Mouse (Mus musculus) neural tube, embryonic 14.5 days (tissue): Measurements from ENCODE around the gene Zfp658. TPM values are rescaled to one million over a fixed set of nuclear protein-coding genes. Genes with fewer than 3 reads are reported as not detected.

Source experiments
- ATAC-seq: fragments of 200-750 bp; cut with Nextera tagmentation; 2 replicates; pipeline ENCODE4 v1.8.0; 2017; ENCODE audit warnings: low read depth, mild to moderate bottlenecking, moderate TSS enrichment, moderate library complexity
- H3K27ac ChIP-seq: fragments of 300-500 bp; sonication (generic); 2 replicates; pipeline ENCODE4 v1.5.1; 2014; ENCODE audit warnings: low read depth, mild to moderate bottlenecking, control low read depth, low read length, moderate library complexity, mixed read lengths
- H3K27me3 ChIP-seq: fragments of 300-500 bp; sonication (generic); 2 replicates; pipeline ENCODE4 v1.6.1; 2014; ENCODE audit warnings: low read length; ENCODE audit not compliant: control insufficient read depth, insufficient read depth
- H3K36me3 ChIP-seq: fragments of 300-500 bp; sonication (generic); 2 replicates; pipeline ENCODE4 v1.6.1; 2014; ENCODE audit warnings: low read length, mixed read lengths; ENCODE audit not compliant: control insufficient read depth, insufficient read depth
- H3K4me1 ChIP-seq: fragments of 300-500 bp; sonication (generic); 2 replicates; pipeline ENCODE4 v1.6.1; 2014; ENCODE audit warnings: low read length; ENCODE audit not compliant: control insufficient read depth, insufficient read depth
- H3K4me2 ChIP-seq: fragments of 300-500 bp; sonication (generic); 2 replicates; pipeline ENCODE4 v1.6.1; 2014; ENCODE audit warnings: mild to moderate bottlenecking, low read depth, low read length, control low read depth
- H3K4me3 ChIP-seq: fragments of 300-500 bp; sonication (generic); 2 replicates; pipeline ENCODE4 v1.5.1; 2014; ENCODE audit warnings: low read depth, low read length, control low read depth, mixed read lengths
- H3K9ac ChIP-seq: fragments of 300-500 bp; sonication (generic); replicated peaks from 2 replicates; pipeline ENCODE4 v1.6.1; 2014; ENCODE audit warnings: low read depth, mild to moderate bottlenecking, control low read depth, low read length, mixed read lengths
- H3K9me3 ChIP-seq: fragments of 300-500 bp; sonication (generic); 2 replicates; pipeline ENCODE4 v1.6.1; 2016; ENCODE audit warnings: low read length; ENCODE audit not compliant: control insufficient read depth
- WGBS: fragments of 180-500 bp; shearing (Covaris S2); extraction: QIAGEN DNeasy Blood & Tissue Kit; methylation state at CpG from one replicate; pipeline ENCODE4 v1.1.7; 2014; 5-methylcytosine and 5-hydroxymethylcytosine counted together
- polyA plus RNA-seq: library from polyadenylated mRNA; unstranded; fragments of >200 nt; fragmentation: Nextera tagmentation; extraction: Ambion mirVana; gene quantifications from 2 replicates; pipeline ENCODE4 v1.2.1, GENCODE M21; 2014

Gene Zfp658
- polyA plus RNA-seq, 1 experiment from 2014 or later: 7.8 TPM

DNA sequence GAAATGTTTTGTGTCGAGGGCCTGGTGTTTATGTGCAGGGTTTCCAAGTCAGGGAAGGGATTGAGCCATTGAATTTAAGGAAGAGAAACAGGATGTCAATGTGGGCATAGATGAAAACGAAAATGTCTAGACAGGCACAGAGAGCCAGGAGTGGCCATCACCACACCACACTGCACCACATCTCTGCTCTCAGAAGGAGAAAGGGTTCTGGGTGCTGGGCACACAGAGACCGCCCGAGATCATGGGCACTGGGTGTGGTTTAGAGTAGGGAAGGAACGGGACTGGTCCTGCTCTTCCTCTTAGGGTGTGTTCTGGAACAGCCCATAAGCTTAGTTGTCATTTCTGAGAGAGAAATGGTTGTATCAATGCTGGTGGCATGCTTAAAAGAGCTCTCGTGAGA, 1.2 kb downstream of the Zfp658 start:
- ATAC-seq: no peak
- peak overlapping the region; percentile 78 for H3K9ac ChIP-seq
- no peaks in the 10 kb centered on the region for H3K27me3 ChIP-seq
- no peaks in the 10 kb centered on the region for H3K9me3 ChIP-seq
- H3K4me1 ChIP-seq: peaks cover 15% of the 10 kb centered on the region
- H3K27ac ChIP-seq: no peak overlapping the region
- H3K36me3 ChIP-seq: peaks cover 21% of the 10 kb centered on the region
- peak overlapping the region; percentile 72 for H3K4me3 ChIP-seq
- 59% methylated on average over 6 of the region's 6 CpGs for WGBS
- peak overlapping the region; percentile 88 for H3K4me2 ChIP-seq

DNA sequence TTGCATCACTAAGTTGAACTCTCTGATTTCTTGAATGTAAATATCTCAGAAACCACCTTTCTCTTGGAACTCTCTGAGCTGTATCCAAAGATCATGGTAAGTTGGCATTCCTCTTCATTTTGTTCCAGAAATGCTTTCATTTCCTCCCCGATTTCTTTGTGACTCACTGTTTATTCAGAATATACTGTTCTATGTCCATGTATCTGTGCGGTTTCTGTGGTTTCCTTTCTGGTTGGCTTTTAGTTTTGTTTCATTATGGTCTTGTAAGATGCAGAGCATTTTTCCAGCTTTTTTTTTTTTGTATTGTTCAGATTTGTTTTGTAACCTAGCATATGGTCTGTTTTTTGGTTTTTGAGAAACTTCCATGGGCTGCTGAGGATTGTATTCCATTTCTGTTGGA, 9.2 kb downstream of the Zfp658 start:
- H3K36me3 ChIP-seq: peaks cover 54% of the 10 kb centered on the region
- 90% methylated on average over 2 of the region's 2 CpGs for WGBS

DNA sequence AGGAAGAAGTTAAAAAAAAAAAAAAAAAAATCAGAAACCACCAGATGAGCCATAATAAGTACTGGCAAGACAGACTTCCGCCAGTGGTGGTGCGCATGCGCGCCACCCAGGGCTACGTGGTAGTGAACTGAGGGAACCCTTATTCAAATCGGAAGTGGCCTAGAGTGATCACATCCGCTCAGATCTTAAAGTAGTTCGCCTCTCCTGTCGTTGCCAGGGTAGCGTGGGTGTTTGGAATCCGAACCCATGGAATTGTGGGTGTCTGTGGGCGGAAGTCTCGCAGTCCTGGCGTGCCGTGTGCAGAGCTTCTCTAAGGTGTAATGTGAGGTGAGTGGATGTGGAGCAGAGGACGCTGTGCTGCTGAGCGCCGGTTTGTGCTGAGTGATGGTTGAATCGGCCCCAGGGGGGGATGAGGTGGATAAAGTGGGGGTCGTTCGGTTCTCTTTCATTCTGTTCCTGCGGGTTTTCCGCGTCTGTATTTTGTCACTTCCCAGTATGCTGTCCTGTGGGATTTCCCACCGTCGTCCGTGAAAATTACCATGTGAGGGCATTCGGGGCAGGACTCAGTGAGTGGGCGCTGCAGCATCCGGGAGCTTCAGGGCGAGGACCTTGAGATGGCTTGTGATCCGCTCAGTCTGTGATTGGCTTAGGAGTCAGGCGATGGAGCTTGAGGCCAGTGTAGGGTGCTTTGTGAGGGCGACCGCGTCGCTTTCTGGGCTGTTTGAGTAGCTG, 17.6 kb downstream of the Zfp658 start, which contains the start of gene Zfp719:
Gene Zfp719 (plus strand): TSS at position 171 of the 732 bp plus-strand sequence.
- peaks cover 18% of the 10 kb centered on the region for H3K36me3 ChIP-seq
- peaks cover 12% of the 10 kb centered on the region for H3K4me1 ChIP-seq
- H3K9me3 ChIP-seq: no peaks in the 10 kb centered on the region
- H3K9ac ChIP-seq: peak within 1 kb of the TSS; percentile 73
- ATAC-seq: peak; percentile 98
- H3K27ac ChIP-seq: peak within 1 kb of the TSS; percentile 81
- H3K4me3 ChIP-seq: peak within 1 kb of the TSS; percentile 70
- H3K4me2 ChIP-seq: peak within 1 kb of the TSS; percentile 69
- WGBS: under 1% methylated on average over 37 of the region's 37 CpGs
- H3K27me3 ChIP-seq: no peaks in the 10 kb centered on the region

More for the DNA sequence above, 9.2 kb downstream of the Zfp658 start:
- Histone ChIP-seq H3K9me3 (no peaks in the 10 kb centered on the region), H3K27ac (no peak overlapping the region), H3K27me3 (no peaks in the 10 kb centered on the region), H3K9ac (no peak overlapping the region), H3K4me1 (no peaks in the 10 kb centered on the region), H3K4me2 (no peak overlapping the region), H3K4me3 (no peak overlapping the region)
- ATAC-seq: no peak

DNA sequence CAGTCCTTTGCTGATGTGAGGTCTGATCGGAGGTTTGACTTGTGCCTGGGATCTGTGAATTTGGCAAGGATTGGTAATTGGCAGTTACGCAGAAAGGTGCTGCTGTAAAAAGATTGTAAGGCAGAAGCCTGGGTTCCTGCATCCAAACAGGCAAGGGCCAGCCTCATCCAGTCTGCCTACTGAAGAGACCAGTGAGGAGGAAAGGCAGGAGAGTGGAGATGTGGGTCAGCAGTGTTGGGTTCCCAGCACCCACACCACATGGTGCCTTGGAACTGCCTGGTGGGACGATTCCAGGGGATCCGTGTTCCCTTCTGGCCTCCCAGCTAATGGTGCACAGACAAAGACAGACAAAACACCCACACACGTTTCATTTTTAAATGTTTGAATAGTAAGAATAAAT, 18.5 kb downstream of the Zfp658 start:
- H3K27me3 ChIP-seq: no peaks in the 10 kb centered on the region
- H3K4me1 ChIP-seq: peaks cover 12% of the 10 kb centered on the region
- peak overlapping the region; percentile 81; the same call in 1 of the 2 replicates for H3K27ac ChIP-seq
- peak overlapping the region; percentile 69 for H3K4me2 ChIP-seq
- peak overlapping the region; percentile 73 for H3K9ac ChIP-seq
- peaks cover 13% of the 10 kb centered on the region; the same call in 1 of the 2 replicates for H3K36me3 ChIP-seq
- H3K4me3 ChIP-seq: peak overlapping the region; percentile 70
- no peaks in the 10 kb centered on the region for H3K9me3 ChIP-seq
- ATAC-seq: no peak
- WGBS: 60% methylated on average over 5 of the region's 5 CpGs

DNA sequence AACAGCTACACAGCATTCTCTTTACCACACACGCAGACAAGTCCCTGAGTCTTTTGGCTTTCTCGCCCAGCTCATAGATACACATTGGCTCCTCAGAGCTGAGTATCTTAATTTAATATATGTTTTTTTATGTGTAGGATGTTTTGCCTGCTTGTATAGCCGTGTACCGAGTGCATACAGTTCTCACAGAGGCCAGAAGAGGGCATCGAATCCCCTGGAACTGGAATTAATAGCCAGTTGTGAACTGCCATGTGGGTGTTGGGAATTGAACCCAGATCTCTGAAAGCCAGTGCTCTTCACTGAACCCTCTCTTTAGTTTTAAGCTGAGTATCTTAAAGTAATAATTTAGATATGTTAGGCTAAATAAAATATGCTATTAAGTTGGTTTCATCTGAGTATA, 22.7 kb downstream of the Zfp658 start:
- no peaks in the 10 kb centered on the region for H3K9me3 ChIP-seq
- no peak for ATAC-seq
- no peak overlapping the region for H3K9ac ChIP-seq
- H3K36me3 ChIP-seq: peaks cover 35% of the 10 kb centered on the region
- H3K27me3 ChIP-seq: no peaks in the 10 kb centered on the region
- no peak overlapping the region for H3K4me3 ChIP-seq
- peaks cover 12% of the 10 kb centered on the region for H3K4me1 ChIP-seq
- no peak overlapping the region for H3K4me2 ChIP-seq
- H3K27ac ChIP-seq: no peak overlapping the region
- 93% methylated on average over 5 of the region's 5 CpGs for WGBS

DNA sequence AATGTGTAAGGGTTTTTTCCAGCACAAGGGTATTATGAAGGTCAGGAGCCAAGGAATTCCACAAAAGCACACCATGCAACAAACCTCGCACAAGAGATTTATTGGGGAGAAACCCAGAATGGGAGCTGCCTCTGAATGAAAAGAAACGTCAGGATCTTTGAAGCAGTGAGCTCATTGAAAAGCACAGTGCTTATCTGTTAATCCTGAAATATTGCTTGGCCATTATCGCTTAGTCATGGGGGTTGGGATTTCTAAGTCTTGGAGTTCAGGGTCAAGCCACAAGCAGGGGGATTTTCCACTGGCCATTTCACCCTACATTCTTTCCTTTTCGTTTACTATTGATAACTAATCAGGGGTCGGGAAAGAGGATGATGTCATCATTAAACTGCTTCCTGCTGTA, 39.8 kb downstream of the Zfp658 start:
- ATAC-seq: no peak
- 9% methylated on average over 5 of the region's 5 CpGs for WGBS

DNA sequence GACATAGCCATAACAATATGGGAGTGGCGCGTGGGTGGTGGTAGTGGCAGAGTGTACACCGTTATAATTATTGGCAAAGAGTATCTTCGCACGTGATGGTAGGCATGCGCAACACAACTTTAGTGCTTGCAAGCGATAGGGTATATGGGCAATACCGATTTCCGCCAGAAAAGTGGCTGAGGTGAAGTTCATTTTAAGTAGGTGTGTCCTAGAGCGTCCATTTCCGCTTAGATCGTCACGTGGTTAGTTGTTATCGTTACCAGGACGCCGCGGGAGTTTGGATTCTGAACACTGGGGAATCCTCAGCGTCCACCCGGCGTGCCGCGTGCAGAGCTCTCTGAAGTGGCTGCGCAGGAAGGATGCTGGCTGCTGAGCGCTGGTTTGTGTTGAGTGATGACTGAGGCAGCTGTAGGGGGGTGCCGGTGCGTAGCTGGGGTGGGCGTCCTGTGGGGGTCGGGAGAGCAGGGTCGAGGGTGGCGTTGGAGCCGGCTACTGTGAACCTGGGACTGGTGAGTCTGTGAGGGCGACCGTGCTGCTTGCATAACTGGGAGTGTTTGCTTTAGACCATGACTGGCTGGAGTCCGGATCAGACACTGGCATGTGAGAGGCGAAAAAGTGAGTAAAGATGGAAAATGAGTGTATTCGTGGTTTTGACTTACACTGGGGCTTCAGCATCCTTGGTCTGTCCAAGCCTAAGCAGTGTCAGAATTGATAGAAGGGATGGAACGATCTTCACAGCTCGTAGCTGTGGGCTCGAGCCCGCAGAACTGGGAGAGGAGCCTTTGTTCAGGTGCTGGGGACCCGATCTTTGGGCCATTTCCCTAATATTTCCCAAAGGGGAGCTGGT, 45.1 kb downstream of the Zfp658 start, which contains the start of gene Zfp819:
Gene Zfp819 (plus strand): TSS at position 274 of the 847 bp plus-strand sequence.
- H3K27ac ChIP-seq: no peak within 1 kb of the TSS
- H3K4me1 ChIP-seq: 0 out of 2 replicates have a peak, but pooled peaks cover 3% of the 10 kb centered on the region
- H3K27me3 ChIP-seq: no peaks in the 10 kb centered on the region
- ATAC-seq: peak; percentile 92
- H3K9ac ChIP-seq: peak within 1 kb of the TSS; percentile 42; the same call in 1 of the 2 replicates
- WGBS: 17% methylated on average over 41 of the region's 41 CpGs
- H3K9me3 ChIP-seq: no peaks in the 10 kb centered on the region
- H3K4me2 ChIP-seq: peak within 1 kb of the TSS; percentile 71
- no peaks in the 10 kb centered on the region for H3K36me3 ChIP-seq
- peak within 1 kb of the TSS; percentile 33 for H3K4me3 ChIP-seq

More for the DNA sequence above, 39.8 kb downstream of the Zfp658 start:
- Histone ChIP-seq H3K9ac (no peak overlapping the region), H3K4me3 (no peak overlapping the region), H3K27ac (no peak overlapping the region), H3K27me3 (no peaks in the 10 kb centered on the region), H3K9me3 (no peaks in the 10 kb centered on the region), H3K4me1 (no peaks in the 10 kb centered on the region), H3K4me2 (no peak overlapping the region), H3K36me3 (no peaks in the 10 kb centered on the region)

GRCm38 (mm10) chr7:43607743-43608287, 45.8 kb downstream of the Zfp658 start:
- no peak overlapping the region for H3K27ac ChIP-seq
- H3K9ac ChIP-seq: no peak overlapping the region
- no peaks in the 10 kb centered on the region for H3K9me3 ChIP-seq
- 0 out of 2 replicates have a peak, but pooled peaks cover 3% of the 10 kb centered on the region for H3K4me1 ChIP-seq
- no peak overlapping the region for H3K4me3 ChIP-seq
- H3K27me3 ChIP-seq: no peaks in the 10 kb centered on the region
- WGBS: 40% methylated on average over 5 of the region's 5 CpGs
- H3K36me3 ChIP-seq: no peaks in the 10 kb centered on the region
- H3K4me2 ChIP-seq: peak overlapping the region; percentile 71
- no peak for ATAC-seq
